Mouse (Mus musculus): ENCODE data around the gene Rpia.

DNA sequence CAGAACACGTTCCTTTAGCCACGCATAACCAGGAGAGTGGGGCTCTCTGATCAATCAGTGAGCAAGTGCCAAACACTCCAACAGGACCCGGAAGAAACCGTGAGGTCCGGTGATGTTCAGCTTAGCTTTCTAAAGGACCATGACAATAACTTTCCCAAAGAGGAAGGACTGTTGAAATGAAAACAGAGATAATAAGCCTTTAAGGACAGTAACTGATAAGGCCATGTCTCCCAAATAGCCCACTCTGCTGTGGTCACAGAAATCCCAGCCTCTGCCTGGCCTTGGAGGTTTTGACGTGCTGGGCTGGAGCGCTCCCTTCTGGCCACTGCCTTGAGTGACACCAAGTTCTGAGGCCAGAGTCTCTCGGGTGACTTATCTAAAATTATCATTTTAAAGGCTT is 39.7 kb downstream of the Rpia start:
- TF ChIP-seq GATA1 (IDR thresholded peaks at IDR 0.05; ENCODE audit: borderline replicate concordance, low read length) = no peak; the same call in 2 of the 3 replicates
- no peak for TF ChIP-seq FLI1 (IDR thresholded peaks at IDR 0.05; ENCODE audit: low read length)

Measured in megakaryocyte, embryonic 14.5 days (primary cell).